Mouse (Mus musculus) gastrocnemius, postnatal 4 days (tissue): ENCODE measurements around the gene Lmntd2. TPM values are rescaled to one million over a fixed set of nuclear protein-coding genes. Genes with fewer than 3 reads are reported as not detected.
"Not testable (repeated sequence)": the region's sequence is repeated elsewhere in the genome, so short reads cannot be mapped to it uniquely, and the experiment has no call there.

Source experiments
- DNase-seq, 2 experiments: peaks; one replicate each; pipeline ENCODE4 v3.0.0; 2021 to 2022; ENCODE audit warnings: low spot score in 2 of 2, mixed read lengths in 2 of 2
- long read RNA-seq, 2 experiments: library from polyadenylated mRNA; stranded (forward); transcript quantifications; one replicate each; pipeline ENCODE4 v2.0.0; 2021
- total RNA-seq, 2 experiments: library from RNA; stranded (reverse); gene quantifications; 2 replicates each; pipeline ENCODE4 v1.2.3; 2021

Lmntd2 gene
- total RNA-seq, result not detected
- long read RNA-seq, experiment 1, result 0 reads
- long read RNA-seq, experiment 2, result 0 reads

DNA sequence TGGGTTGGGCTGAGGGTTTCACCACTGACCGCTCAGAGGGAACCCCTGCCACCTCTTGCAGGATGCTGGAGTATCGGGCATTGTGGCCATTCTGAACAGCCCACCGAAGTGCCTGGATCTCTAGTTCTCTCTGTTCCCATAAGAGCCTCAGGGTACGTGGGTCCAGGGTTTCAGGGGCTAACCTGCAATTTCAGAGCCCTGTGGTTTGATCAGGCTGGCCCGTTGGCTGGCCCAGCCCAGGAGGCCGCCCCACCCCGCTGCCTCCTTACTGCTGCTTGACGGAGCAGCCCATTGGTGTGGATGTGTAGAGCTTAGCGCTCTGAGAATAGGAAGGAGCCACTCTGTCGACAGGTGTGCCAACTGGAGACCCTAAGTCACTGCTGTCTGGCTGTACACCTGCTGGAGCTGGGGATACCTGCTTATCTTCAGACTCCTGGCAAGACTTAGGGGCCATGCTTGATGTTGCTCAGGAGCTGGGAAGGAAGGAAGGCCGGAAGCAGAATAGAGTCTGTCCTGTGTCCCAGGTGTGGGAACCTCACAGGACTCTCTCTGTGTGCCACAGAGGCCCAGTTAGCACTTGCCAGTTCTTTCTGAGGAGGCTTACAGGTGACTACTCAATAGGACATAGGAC, at the start of gene Lmntd2:
Lmntd2 (minus strand) TSS at position 476 of the 631 bp plus-strand sequence.
- DNase-seq, result no peak

- DNase-seq, result no peak
Measured at GRCm38 (mm10) chr7:141263640-141264039, 49.8 kb upstream of the Lmntd2 start.

DNA sequence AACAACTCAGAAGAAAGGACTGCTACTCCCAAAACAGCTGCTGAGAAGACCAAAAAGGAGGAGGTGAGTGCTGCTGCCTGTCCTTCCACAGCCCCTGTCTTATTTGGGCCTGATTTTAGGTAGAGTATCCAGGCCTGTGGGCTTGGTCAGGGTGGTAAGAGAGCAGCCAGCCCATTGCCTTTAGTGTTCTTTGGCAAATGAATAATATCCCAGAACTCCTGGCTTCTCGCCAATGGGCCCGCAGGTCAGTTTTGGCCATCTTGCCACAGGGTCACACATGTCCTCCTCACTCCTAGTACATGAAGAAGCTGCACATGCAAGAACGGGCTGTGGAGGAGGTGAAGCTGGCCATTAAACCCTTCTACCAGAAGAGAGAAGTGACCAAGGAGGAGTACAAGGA, 47.6 kb upstream of the Lmntd2 start:
- no peak for DNase-seq

DNA sequence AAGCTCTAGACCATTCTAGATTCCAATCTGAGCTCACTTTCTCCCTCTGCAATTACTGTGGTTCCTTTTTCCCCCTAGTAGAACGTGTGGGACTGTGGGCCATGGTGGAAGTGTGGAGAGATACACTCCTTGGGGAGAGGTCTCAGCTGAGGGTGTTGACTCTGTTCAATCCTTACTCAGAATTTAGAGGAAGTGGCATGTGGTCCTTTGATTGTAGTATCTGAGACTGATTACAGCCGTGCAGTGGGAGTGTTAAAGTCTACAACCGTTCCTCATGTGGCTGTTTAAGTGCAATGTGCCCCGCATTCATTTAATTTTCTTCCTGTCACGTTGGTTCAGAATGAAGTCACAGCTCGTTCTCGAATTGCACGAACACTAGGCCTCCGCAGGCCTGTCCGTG, 42.3 kb upstream of the Lmntd2 start:
- DNase-seq, result no peak

DNA sequence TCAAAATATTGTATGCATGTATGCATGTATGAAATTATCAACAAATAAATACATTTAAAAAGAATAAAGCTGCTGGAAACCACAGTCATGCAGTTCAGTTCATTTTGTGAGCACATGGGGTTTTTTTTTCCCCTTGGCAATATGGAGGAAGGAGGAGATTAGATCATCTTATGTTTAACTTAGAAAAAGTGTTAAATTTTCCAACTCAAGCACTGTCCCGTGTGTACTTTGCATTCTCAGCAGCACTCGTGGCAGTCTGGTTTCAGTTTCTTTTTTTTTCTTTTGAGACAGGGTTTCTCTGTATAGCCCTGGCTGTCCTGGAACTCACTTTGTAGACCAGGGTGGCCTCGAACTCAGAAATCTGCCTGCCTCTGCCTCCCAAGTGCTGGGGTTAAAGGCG, 36.6 kb upstream of the Lmntd2 start:
- DNase-seq, result not testable (repeated sequence)

DNA sequence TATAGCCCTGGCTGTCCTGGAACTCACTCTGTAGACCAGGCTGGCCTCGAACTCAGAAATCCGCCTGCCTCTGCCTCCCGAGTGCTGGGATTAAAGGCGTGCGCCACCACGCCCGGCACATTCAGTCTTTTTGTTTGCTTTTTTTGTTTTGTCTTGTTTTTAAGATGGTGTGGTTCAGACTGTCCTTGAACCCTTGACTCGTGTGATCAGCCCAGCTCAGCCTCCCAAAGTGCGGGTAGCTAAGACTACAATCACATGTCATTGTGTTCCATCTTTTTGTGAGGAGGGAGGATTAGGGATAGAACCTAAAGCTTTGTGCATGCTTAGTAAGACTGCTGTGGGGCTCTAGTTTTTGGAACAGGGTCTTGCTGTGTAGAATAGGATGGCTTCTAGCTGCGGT, 17.7 kb upstream of the Lmntd2 start:
- DNase-seq, result no peak

DNA sequence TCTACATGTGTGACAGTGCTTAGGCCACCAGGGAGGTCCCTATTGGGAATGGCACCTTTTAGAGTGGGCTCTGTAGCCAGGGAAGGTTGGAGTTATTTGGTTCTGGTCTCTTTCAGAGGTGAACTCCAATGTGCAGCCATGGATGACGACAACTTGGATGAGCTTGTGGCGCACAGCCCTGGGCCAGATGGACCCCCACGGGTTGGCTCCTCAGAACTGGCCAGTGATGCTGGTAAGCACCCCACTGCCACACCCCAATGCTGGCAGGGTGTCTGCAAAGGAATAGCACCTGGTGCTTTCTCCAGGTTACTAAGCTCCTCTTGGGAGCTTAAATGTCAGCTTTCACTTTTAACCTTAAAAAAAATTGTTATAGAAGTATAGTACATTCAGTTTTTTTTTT, 17.2 kb upstream of the Lmntd2 start:
- DNase-seq, result no peak

DNA sequence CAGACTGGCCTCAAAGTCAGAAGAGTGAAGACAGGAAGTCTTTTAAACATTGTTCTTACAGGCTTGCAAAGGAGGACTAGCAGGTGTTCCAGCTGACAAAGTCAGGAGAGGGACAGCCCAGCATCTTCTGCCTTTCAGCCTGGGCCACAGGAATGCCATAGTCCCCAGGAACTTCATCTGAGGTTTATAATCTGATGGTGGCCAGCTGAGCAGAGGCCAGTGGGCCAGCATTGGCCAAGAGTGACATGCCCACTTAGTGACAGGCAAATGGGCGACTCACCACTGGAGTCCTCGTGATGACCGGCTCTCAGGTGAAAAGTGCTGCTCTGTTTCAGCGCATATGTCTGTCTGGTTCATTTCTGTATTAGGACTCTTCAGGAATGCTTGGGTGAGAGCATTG, 16.7 kb upstream of the Lmntd2 start:
- no peak for DNase-seq

- DNase-seq, result no peak
Measured at GRCm38 (mm10) chr7:141229702-141230101, 15.8 kb upstream of the Lmntd2 start.

GRCm38 (mm10) chr7:141228279-141229067, 14.6 kb upstream of the Lmntd2 start, which contains the start of gene Phrf1:
Gene Phrf1 (plus strand): TSS chr7:141228784.
- DNase-seq, result peak; percentile 92 to 93

DNA sequence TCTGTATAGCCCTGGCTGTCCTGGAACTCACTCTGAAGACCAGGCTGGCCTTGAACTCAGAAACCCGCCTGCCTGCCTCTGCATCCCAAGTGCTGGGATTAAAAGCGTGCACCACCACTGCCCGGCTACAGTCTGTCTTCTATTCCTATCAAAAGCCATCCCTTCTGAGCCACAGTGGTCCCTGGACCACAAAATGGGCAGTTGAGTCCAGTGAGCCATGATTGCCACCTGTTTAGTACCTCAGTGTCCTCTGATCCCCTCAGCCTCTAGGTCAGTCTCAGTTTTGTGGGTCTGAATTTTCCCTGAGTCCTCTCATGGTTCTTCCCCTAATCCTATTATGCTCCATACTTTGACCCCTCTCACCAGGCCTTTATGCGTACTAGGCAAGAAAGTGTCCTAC, 13.9 kb upstream of the Lmntd2 start:
- DNase-seq, result no peak

DNA sequence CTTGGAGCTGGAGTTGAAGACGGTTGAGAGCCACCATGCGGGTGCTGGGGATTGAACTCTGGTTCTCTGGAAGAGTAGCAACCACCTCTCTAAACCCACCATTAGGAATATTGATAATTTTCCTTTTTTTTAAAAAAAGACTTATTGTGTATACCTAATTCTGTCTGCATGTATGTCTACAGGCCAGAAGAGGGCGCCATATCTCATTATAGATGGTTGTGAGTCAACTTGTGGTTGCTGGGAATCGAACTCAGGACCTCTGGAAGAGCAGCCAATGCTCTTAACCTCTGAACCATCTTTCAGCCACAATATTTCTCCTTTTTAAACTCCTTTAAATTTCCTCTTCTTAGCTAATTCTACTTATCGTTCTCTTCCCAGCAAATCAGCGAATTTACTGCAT, 12.7 kb upstream of the Lmntd2 start:
- DNase-seq, result no peak

DNA sequence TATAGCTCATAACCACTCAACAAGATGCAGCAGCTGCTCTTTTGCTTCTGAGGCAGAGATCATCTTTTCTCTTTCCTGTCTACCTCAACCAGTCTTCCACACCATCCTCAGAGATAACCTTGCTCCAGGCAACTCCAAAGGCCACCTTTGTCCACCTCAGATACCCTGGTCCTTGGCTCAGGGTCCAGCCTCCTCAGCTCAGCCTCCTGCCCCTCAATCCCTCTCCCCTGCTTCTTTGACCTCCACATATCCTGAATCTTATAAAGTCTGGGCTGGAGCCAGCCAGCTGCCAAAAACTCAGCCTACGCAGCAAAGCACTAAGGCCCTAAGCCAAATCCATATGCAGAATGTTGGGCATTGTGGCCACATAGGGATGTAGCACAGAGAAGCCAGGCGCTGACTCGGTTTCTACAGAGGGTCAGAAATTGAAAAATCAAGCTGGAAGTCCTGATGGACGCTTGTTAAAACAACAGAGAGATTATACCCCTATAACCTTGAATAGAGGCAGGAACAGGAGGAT, 8.9 kb upstream of the Lmntd2 start:
- peak in 1 of 2 experiments; percentile 7 for DNase-seq

DNA sequence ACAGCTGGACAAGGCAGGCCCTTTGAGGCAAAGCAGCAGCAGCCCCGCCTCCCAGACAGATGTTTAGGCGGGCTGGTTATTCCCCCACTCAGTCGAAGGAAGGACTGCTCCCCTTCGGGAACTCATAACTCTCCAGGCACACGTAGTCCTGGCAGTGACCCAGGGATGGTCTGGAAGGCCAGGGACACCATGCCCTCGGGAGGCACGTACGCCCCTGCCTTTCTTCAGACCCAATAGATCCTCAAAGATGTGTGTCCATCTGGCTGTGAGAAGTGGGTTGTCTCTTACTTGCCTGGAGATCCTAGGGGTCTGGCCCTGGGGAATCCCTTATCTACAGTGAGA, 8.2 kb upstream of the Lmntd2 start:
- DNase-seq, result no peak

- DNase-seq, result peak; percentile 94 to 96
Measured at GRCm38 (mm10) chr7:141221249-141222125, 7.6 kb upstream of the Lmntd2 start.

DNA sequence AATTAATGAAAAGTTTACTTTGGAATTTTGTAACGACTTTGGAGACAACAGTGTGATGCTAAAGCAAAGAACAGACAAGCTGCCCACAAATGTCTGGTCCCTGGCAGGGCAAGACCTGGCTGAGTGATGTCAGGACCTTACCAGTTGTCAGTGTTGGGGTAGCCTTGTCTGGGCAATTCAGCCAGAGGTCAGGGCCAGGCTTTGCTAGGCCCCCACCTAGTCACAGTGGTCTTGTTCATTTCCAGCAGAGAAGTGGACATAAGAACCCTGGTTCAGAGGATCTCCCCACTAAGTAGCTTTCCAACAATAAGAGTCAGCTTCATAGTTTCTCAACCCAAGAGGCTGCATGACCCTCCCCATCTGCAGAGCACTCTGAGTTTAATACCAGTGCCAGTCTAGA, 6.5 kb upstream of the Lmntd2 start:
- DNase-seq, result no peak

- no peak for DNase-seq
Measured at GRCm38 (mm10) chr7:141219558-141220099, 5.7 kb upstream of the Lmntd2 start.

- no peak for DNase-seq
Measured at GRCm38 (mm10) chr7:141218557-141219133, 4.8 kb upstream of the Lmntd2 start.

DNA sequence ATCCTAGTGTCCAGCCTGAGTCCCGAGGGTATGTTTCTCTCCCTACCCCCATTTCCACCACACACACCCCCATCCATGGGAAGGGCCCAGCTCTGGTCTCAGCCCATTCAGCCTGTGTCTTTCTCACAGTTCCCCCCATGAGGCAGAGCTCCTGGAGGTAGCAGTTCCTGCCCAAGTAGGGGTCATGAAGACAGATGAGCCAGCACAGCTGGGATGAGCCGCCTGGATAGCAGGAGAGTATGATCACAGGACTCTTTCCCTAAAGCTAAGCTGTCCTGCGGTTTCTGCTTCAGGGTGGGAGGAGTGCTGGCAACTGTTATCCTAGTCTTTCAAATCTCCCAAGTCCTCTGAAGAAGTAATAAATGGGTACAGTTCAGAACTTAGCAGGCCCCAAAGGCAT, 4.3 kb upstream of the Lmntd2 start:
- no peak for DNase-seq

- DNase-seq, result no peak
Measured at GRCm38 (mm10) chr7:141217343-141218013, 3.6 kb upstream of the Lmntd2 start.
